Mouse (Mus musculus): ENCODE measurements at regions not wholly inside any gene's neighbourhood (a gene's known extent, or its start where the extent isn't known, plus 50 kb on each side); places are given as distances from the start of the nearest gene placed in this dataset.

GRCm38 (mm10) chr4:91929232-91929631 is 217.8 kb downstream of the Izumo3 start:
- ChIA-PET POLR2A (no interaction called here), CTCF (interaction anchor here in 1 of 4 experiments (0.7 kb wide), 1 partner anchor 205 kb away, joined by 3 read pairs; no protein-coding TSS in a partner anchor)

GRCm38 (mm10) chr4:91907147-91907546 is 239.9 kb downstream of the Izumo3 start:
- CTCF ChIA-PET: no interaction called here
- POLR2A ChIA-PET: no interaction called here

- POLR2A ChIA-PET: no interaction called here
Observed at GRCm38 (mm10) chr4:91905111-91905510, 241.9 kb downstream of the Izumo3 start.

GRCm38 (mm10) chr4:91891419-91891818 is 255.6 kb downstream of the Izumo3 start:
- CTCF ChIA-PET: no interaction called here
- POLR2A ChIA-PET: no interaction called here

More at GRCm38 (mm10) chr4:91905111-91905510, 241.9 kb downstream of the Izumo3 start:
- CTCF ChIA-PET: no interaction called here

Data from embryonic stem cell, embryonic (primary cell).